Mouse (Mus musculus) forebrain, embryonic 15.5 days (tissue): ENCODE measurements around the gene Map3k20. TPM values are rescaled to one million over a fixed set of nuclear protein-coding genes. Genes with fewer than 3 reads are reported as not detected.

ENCODE experiments used
- ATAC-seq: fragments of 200-750 bp; cut with Nextera tagmentation; replicated peaks from 2 replicates; pipeline ENCODE4 v1.8.0; 2017; ENCODE audit warnings: mild to moderate bottlenecking, moderate TSS enrichment, moderate library complexity
- H3K27ac ChIP-seq: fragments of 300-500 bp; sonication (generic); replicated peaks from 2 replicates; pipeline ENCODE4 v1.5.1; 2015; ENCODE audit warnings: mild to moderate bottlenecking, inconsistent platforms
- H3K27me3 ChIP-seq: fragments of 300-500 bp; sonication (generic); 2 replicates; pipeline ENCODE4 v1.6.1; 2015; ENCODE audit warnings: inconsistent platforms
- H3K36me3 ChIP-seq: fragments of 300-500 bp; sonication (generic); 2 replicates; pipeline ENCODE4 v1.6.1; 2015; ENCODE audit warnings: mild to moderate bottlenecking, inconsistent platforms
- H3K4me1 ChIP-seq: fragments of 300-500 bp; sonication (generic); 2 replicates; pipeline ENCODE4 v1.6.1; 2015; ENCODE audit warnings: inconsistent platforms
- H3K4me2 ChIP-seq: fragments of 300-500 bp; sonication (generic); replicated peaks from 2 replicates; pipeline ENCODE4 v1.6.1; 2015; ENCODE audit warnings: mild to moderate bottlenecking, inconsistent platforms
- H3K4me3 ChIP-seq: fragments of 300-500 bp; sonication (generic); 2 replicates; pipeline ENCODE4 v1.5.1; 2015; ENCODE audit warnings: mild to moderate bottlenecking, inconsistent platforms
- H3K9ac ChIP-seq: fragments of 300-500 bp; sonication (generic); replicated peaks from 2 replicates; pipeline ENCODE4 v1.6.1; 2015; ENCODE audit warnings: mild to moderate bottlenecking, inconsistent platforms
- H3K9me3 ChIP-seq: fragments of 300-500 bp; sonication (generic); 2 replicates; pipeline ENCODE4 v1.6.1; 2016; ENCODE audit warnings: inconsistent platforms
- WGBS: fragments of 180-500 bp; shearing (Covaris S2); methylation state at CpG from one replicate; pipeline ENCODE4 v1.1.7; 2015; ENCODE audit warnings: mixed read lengths; 5-methylcytosine and 5-hydroxymethylcytosine counted together
- polyA plus RNA-seq: library from polyadenylated mRNA; unstranded; fragments of >200 nt; fragmentation: Nextera tagmentation; extraction: Ambion mirVana; gene quantifications from 2 replicates; pipeline ENCODE4 v1.2.1, GENCODE M21; 2015

The Map3k20 gene
- polyA plus RNA-seq, 1 experiment from 2014 or later = 3.9 TPM

GRCm38 (mm10) chr2:72284689-72285088, 748 bp upstream of the Map3k20 start:
- ATAC-seq = no peak
- 73% methylated on average over 7 of the region's 7 CpGs for WGBS
- no peaks in the 10 kb centered on the region for H3K36me3 ChIP-seq
- peaks cover 10% of the 10 kb centered on the region; the same call in 1 of the 2 replicates for H3K4me1 ChIP-seq
- H3K27ac ChIP-seq = no peak overlapping the region
- no peak overlapping the region for H3K9ac ChIP-seq
- H3K27me3 ChIP-seq = no peaks in the 10 kb centered on the region
- H3K9me3 ChIP-seq = no peaks in the 10 kb centered on the region
- no peak overlapping the region for H3K4me2 ChIP-seq
- no peak overlapping the region for H3K4me3 ChIP-seq

GRCm38 (mm10) chr2:72285888-72286661, 638 bp downstream of the Map3k20 start:
- Histone ChIP-seq H3K9ac (peak overlapping the region; percentile 74), H3K27ac (no peak overlapping the region), H3K4me3 (peak overlapping the region; percentile 83), H3K9me3 (no peaks in the 10 kb centered on the region), H3K36me3 (no peaks in the 10 kb centered on the region), H3K27me3 (no peaks in the 10 kb centered on the region), H3K4me1 (peaks cover 10% of the 10 kb centered on the region; the same call in 1 of the 2 replicates), H3K4me2 (peak overlapping the region; percentile 100)
- ATAC-seq = peak; percentile 77
- 2% methylated on average over 49 of the region's 60 CpGs for WGBS

GRCm38 (mm10) chr2:72287142-72287541, 1.7 kb downstream of the Map3k20 start:
- no peak for ATAC-seq
- no peaks in the 10 kb centered on the region for H3K9me3 ChIP-seq
- H3K4me3 ChIP-seq = no peak overlapping the region
- H3K27me3 ChIP-seq = no peaks in the 10 kb centered on the region
- H3K27ac ChIP-seq = no peak overlapping the region
- WGBS = 55% methylated on average over 4 of the region's 4 CpGs
- no peak overlapping the region for H3K4me2 ChIP-seq
- H3K9ac ChIP-seq = no peak overlapping the region
- no peaks in the 10 kb centered on the region for H3K36me3 ChIP-seq
- peaks cover 10% of the 10 kb centered on the region; the same call in 1 of the 2 replicates for H3K4me1 ChIP-seq

- Histone ChIP-seq H3K4me2 (no peak overlapping the region), H3K4me1 (peaks cover 10% of the 10 kb centered on the region; the same call in 1 of the 2 replicates), H3K27me3 (no peaks in the 10 kb centered on the region), H3K9ac (no peak overlapping the region), H3K4me3 (no peak overlapping the region), H3K36me3 (no peaks in the 10 kb centered on the region), H3K27ac (no peak overlapping the region), H3K9me3 (no peaks in the 10 kb centered on the region)
- WGBS = 90% methylated on average over 11 of the region's 11 CpGs
- no peak for ATAC-seq
Measured at GRCm38 (mm10) chr2:72288932-72289534, 3.6 kb downstream of the Map3k20 start.

- H3K27me3 ChIP-seq = no peaks in the 10 kb centered on the region
- ATAC-seq = no peak
- H3K27ac ChIP-seq = no peak overlapping the region
Measured at GRCm38 (mm10) chr2:72291103-72291502, 5.7 kb downstream of the Map3k20 start.

GRCm38 (mm10) chr2:72292573-72292972, 7.1 kb downstream of the Map3k20 start:
- Histone ChIP-seq H3K9me3 (no peaks in the 10 kb centered on the region), H3K27me3 (no peaks in the 10 kb centered on the region), H3K36me3 (no peaks in the 10 kb centered on the region), H3K27ac (no peak overlapping the region), H3K4me2 (no peak overlapping the region), H3K4me3 (no peak overlapping the region), H3K9ac (no peak overlapping the region), H3K4me1 (no peaks in the 10 kb centered on the region)
- WGBS = 91% methylated on average over 8 of the region's 8 CpGs
- no peak for ATAC-seq

More at GRCm38 (mm10) chr2:72291103-72291502, 5.7 kb downstream of the Map3k20 start:
- no peaks in the 10 kb centered on the region for H3K9me3 ChIP-seq
- H3K4me3 ChIP-seq = no peak overlapping the region
- peaks cover 5% of the 10 kb centered on the region; the same call in 1 of the 2 replicates for H3K4me1 ChIP-seq
- WGBS = 52% methylated on average over 1 of the region's 1 CpGs
- H3K9ac ChIP-seq = no peak overlapping the region
- no peaks in the 10 kb centered on the region for H3K36me3 ChIP-seq
- no peak overlapping the region for H3K4me2 ChIP-seq

GRCm38 (mm10) chr2:72294994-72295393, 9.6 kb downstream of the Map3k20 start:
- H3K27ac ChIP-seq = no peak overlapping the region
- no peaks in the 10 kb centered on the region for H3K9me3 ChIP-seq
- no peak for ATAC-seq
- no peaks in the 10 kb centered on the region for H3K27me3 ChIP-seq
- H3K9ac ChIP-seq = no peak overlapping the region
- no peaks in the 10 kb centered on the region for H3K4me1 ChIP-seq
- no peak overlapping the region for H3K4me3 ChIP-seq
- 86% methylated on average over 6 of the region's 6 CpGs for WGBS
- H3K4me2 ChIP-seq = no peak overlapping the region
- H3K36me3 ChIP-seq = no peaks in the 10 kb centered on the region

GRCm38 (mm10) chr2:72296984-72297715, 11.7 kb downstream of the Map3k20 start:
- no peaks in the 10 kb centered on the region for H3K9me3 ChIP-seq
- no peaks in the 10 kb centered on the region for H3K36me3 ChIP-seq
- ATAC-seq = no peak
- WGBS = 91% methylated on average over 10 of the region's 10 CpGs
- H3K9ac ChIP-seq = no peak overlapping the region
- no peak overlapping the region for H3K4me2 ChIP-seq
- H3K27ac ChIP-seq = no peak overlapping the region
- H3K4me1 ChIP-seq = no peaks in the 10 kb centered on the region
- no peaks in the 10 kb centered on the region for H3K27me3 ChIP-seq
- no peak overlapping the region for H3K4me3 ChIP-seq

- Histone ChIP-seq H3K4me3 (no peak overlapping the region), H3K4me1 (no peaks in the 10 kb centered on the region), H3K36me3 (no peaks in the 10 kb centered on the region), H3K27me3 (no peaks in the 10 kb centered on the region), H3K9me3 (no peaks in the 10 kb centered on the region), H3K27ac (no peak overlapping the region), H3K4me2 (no peak overlapping the region), H3K9ac (no peak overlapping the region)
- ATAC-seq = no peak
- 86% methylated on average over 10 of the region's 10 CpGs for WGBS
Measured at GRCm38 (mm10) chr2:72297716-72298082, 12.3 kb downstream of the Map3k20 start.

GRCm38 (mm10) chr2:72298406-72298805, 13.0 kb downstream of the Map3k20 start:
- H3K4me1 ChIP-seq = no peaks in the 10 kb centered on the region
- H3K27ac ChIP-seq = no peak overlapping the region
- no peak for ATAC-seq
- H3K4me3 ChIP-seq = no peak overlapping the region
- no peak overlapping the region for H3K4me2 ChIP-seq
- no peaks in the 10 kb centered on the region for H3K27me3 ChIP-seq
- no peaks in the 10 kb centered on the region for H3K36me3 ChIP-seq
- no peaks in the 10 kb centered on the region for H3K9me3 ChIP-seq
- H3K9ac ChIP-seq = no peak overlapping the region
- 62% methylated on average over 4 of the region's 4 CpGs for WGBS

GRCm38 (mm10) chr2:72301194-72301916, 15.9 kb downstream of the Map3k20 start:
- H3K4me3 ChIP-seq = no peak overlapping the region
- H3K4me2 ChIP-seq = no peak overlapping the region

More at GRCm38 (mm10) chr2:72301194-72301916, 15.9 kb downstream of the Map3k20 start:
- H3K36me3 ChIP-seq = no peaks in the 10 kb centered on the region
- no peaks in the 10 kb centered on the region for H3K27me3 ChIP-seq
- ATAC-seq = no peak
- no peak overlapping the region for H3K27ac ChIP-seq
- 89% methylated on average over 9 of the region's 9 CpGs for WGBS
- no peaks in the 10 kb centered on the region for H3K4me1 ChIP-seq
- H3K9me3 ChIP-seq = no peaks in the 10 kb centered on the region
- H3K9ac ChIP-seq = no peak overlapping the region
